Mouse (Mus musculus) ovary, postnatal 14 days (tissue): ENCODE results near the gene Tmem86a.
"Not testable (repeated sequence)": the region's sequence is repeated elsewhere in the genome, so short reads cannot be mapped to it uniquely, and the experiment has no call there.

Experiments
- DNase-seq: peaks from one replicate; pipeline ENCODE4 v3.0.0; 2022; ENCODE audit warnings: low spot score

The Tmem86a gene

GRCm38 (mm10) chr7:47050366-47050765, at the start of gene Tmem86a:
Gene Tmem86a (plus strand): TSS chr7:47050601.
- peak; percentile 88 for DNase-seq

- DNase-seq, result no peak
Measured at GRCm38 (mm10) chr7:47000644-47000983, 49.8 kb upstream of the Tmem86a start.

GRCm38 (mm10) chr7:47001125-47001899, 49.1 kb upstream of the Tmem86a start:
- no peak for DNase-seq

- DNase-seq, result no peak
Measured at GRCm38 (mm10) chr7:47001900-47002275, 48.5 kb upstream of the Tmem86a start.

- no peak for DNase-seq
Measured at GRCm38 (mm10) chr7:47003411-47004115, 46.8 kb upstream of the Tmem86a start.

GRCm38 (mm10) chr7:47007109-47007780, 43.2 kb upstream of the Tmem86a start:
- DNase-seq, result no peak

- no peak for DNase-seq
Measured at GRCm38 (mm10) chr7:47007818-47008167, 42.6 kb upstream of the Tmem86a start.

- DNase-seq, result peak; percentile 99
Measured at GRCm38 (mm10) chr7:47008168-47008993, 42.0 kb upstream of the Tmem86a start, which contains the start of gene Spty2d1. Gene Spty2d1 (minus strand): TSS chr7:47008411.

- DNase-seq, result no peak
Measured at GRCm38 (mm10) chr7:47013131-47013767, 37.2 kb upstream of the Tmem86a start.

GRCm38 (mm10) chr7:47014564-47015389, 35.6 kb upstream of the Tmem86a start:
- peak; percentile 42 for DNase-seq

- peak; percentile 74 for DNase-seq
Measured at GRCm38 (mm10) chr7:47015390-47016065, 34.9 kb upstream of the Tmem86a start.

GRCm38 (mm10) chr7:47016602-47017001, 33.8 kb upstream of the Tmem86a start:
- DNase-seq, result no peak

- DNase-seq, result no peak
Measured at GRCm38 (mm10) chr7:47017146-47017545, 33.3 kb upstream of the Tmem86a start.

GRCm38 (mm10) chr7:47019641-47020040, 30.8 kb upstream of the Tmem86a start:
- DNase-seq, result peak; percentile 43

- no peak for DNase-seq
Measured at GRCm38 (mm10) chr7:47020956-47021355, 29.4 kb upstream of the Tmem86a start.

- no peak for DNase-seq
Measured at GRCm38 (mm10) chr7:47022482-47022881, 27.9 kb upstream of the Tmem86a start.

GRCm38 (mm10) chr7:47023530-47023929, 26.9 kb upstream of the Tmem86a start:
- DNase-seq, result peak; percentile 87

- no peak for DNase-seq
Measured at GRCm38 (mm10) chr7:47024454-47024853, 25.9 kb upstream of the Tmem86a start.

- DNase-seq, result no peak
Measured at GRCm38 (mm10) chr7:47025429-47025828, 25.0 kb upstream of the Tmem86a start.

GRCm38 (mm10) chr7:47026899-47027298, 23.5 kb upstream of the Tmem86a start:
- not testable (repeated sequence) for DNase-seq
